Mouse (Mus musculus) bone marrow, adult 2 months (tissue): ENCODE measurements at regions not wholly inside any gene's neighbourhood (a gene's known extent, or its start where the extent isn't known, plus 50 kb on each side); places are given as distances from the start of the nearest gene placed in this dataset.

Experiments used
- CTCF ChIP-seq: fragments of 200-500 bp; IDR thresholded peaks from 2 replicates; pipeline ENCODE4 v1.5.1; 2011; ENCODE audit warnings: low read length, control low read depth; ENCODE audit not compliant: control insufficient read depth, insufficient read depth
- POLR2A ChIP-seq: fragments of 200-500 bp; IDR thresholded peaks from 2 replicates; pipeline ENCODE4 v1.6.1; 2011; ENCODE audit warnings: low read depth, mild to moderate bottlenecking, control low read depth, low read length, borderline replicate concordance; ENCODE audit not compliant: control insufficient read depth

- no peak for TF ChIP-seq POLR2A
- TF ChIP-seq CTCF, result no peak
Observed at GRCm38 (mm10) chr10:87750972-87751371, 107.1 kb upstream of the Igf1 start.
